Mouse (Mus musculus) cerebellum, adult 2 months (tissue): Measurements from ENCODE around the gene Alpk3.

Experiments used
- CTCF ChIP-seq: fragments of 200-500 bp; IDR thresholded peaks from 2 replicates; pipeline ENCODE4 v1.5.1; 2011; ENCODE audit warnings: low read depth, mild to moderate bottlenecking, control low read depth, low read length, moderate library complexity, borderline replicate concordance; ENCODE audit not compliant: insufficient read depth
- POLR2A ChIP-seq: fragments of 200-500 bp; IDR thresholded peaks from 2 replicates; pipeline ENCODE4 v1.6.1; 2011; ENCODE audit warnings: low read length, control low read depth, borderline replicate concordance; ENCODE audit not compliant: insufficient read depth

- TF ChIP-seq CTCF (no peak), POLR2A (no peak)
Observed at GRCm38 (mm10) chr7:81121099-81121498, 63.7 kb downstream of the Alpk3 start.
